Mouse (Mus musculus) heart, adult 2 months (tissue): ENCODE measurements around the gene Rnasek. TPM values are rescaled to one million over a fixed set of nuclear protein-coding genes. Genes with fewer than 3 reads are reported as not detected.

Source experiments
- DNase-seq, 2 experiments: peaks; one replicate each; pipeline ENCODE4 v3.0.0; 2021
- H3K27ac ChIP-seq: fragments of 200-600 bp; 2 replicates; pipeline ENCODE4 v1.8.1; 2022
- H3K27me3 ChIP-seq: fragments of 200-500 bp; 2 replicates; pipeline ENCODE4 v1.6.1; 2012; ENCODE audit warnings: mild to moderate bottlenecking, low read length, inconsistent platforms, mixed read lengths; ENCODE audit not compliant: control insufficient read depth, insufficient read depth
- H3K36me3 ChIP-seq: fragments of 200-500 bp; 2 replicates; pipeline ENCODE4 v1.6.1; 2012; ENCODE audit warnings: low read length, inconsistent platforms; ENCODE audit not compliant: control insufficient read depth, insufficient read depth
- H3K4me1 ChIP-seq: fragments of 200-500 bp; 2 replicates; pipeline ENCODE4 v1.6.1; 2011; ENCODE audit warnings: low read length; ENCODE audit not compliant: control insufficient read depth, insufficient read depth
- H3K4me3 ChIP-seq: fragments of 200-600 bp; 2 replicates; pipeline ENCODE4 v1.8.1; 2022
- H3K79me2 ChIP-seq: fragments of 200-500 bp; replicated peaks from 2 replicates; pipeline ENCODE4 v1.6.1; 2012; ENCODE audit warnings: mild to moderate bottlenecking, inconsistent platforms, low read length, moderate library complexity, mixed read lengths; ENCODE audit not compliant: control insufficient read depth, insufficient read depth
- H3K9ac ChIP-seq: fragments of 200-500 bp; 2 replicates; pipeline ENCODE4 v1.6.1; 2012; ENCODE audit warnings: low read depth, mild to moderate bottlenecking, control low read depth, inconsistent platforms, low read length, mixed read lengths
- CTCF ChIP-seq: fragments of 200-600 bp; IDR thresholded peaks from 2 replicates; pipeline ENCODE4 v1.8.1; 2022; ENCODE audit warnings: antibody characterized with exemption, mild to moderate bottlenecking, moderate library complexity
- EP300 ChIP-seq: fragments of 200-500 bp; IDR thresholded peaks from 2 replicates; pipeline ENCODE4 v1.6.1; 2011; ENCODE audit warnings: low read depth, low read length, control low read depth; ENCODE audit not compliant: insufficient read depth
- POLR2A ChIP-seq: fragments of 200-500 bp; IDR thresholded peaks from 2 replicates; pipeline ENCODE4 v1.6.1; 2011; ENCODE audit warnings: mild to moderate bottlenecking, low read depth, low read length, control low read depth; ENCODE audit not compliant: insufficient read depth
- WGBS: fragments of 180-500 bp; shearing (Covaris S2); methylation state at CpG from one replicate; pipeline ENCODE4 v1.1.7; 2018; 5-methylcytosine and 5-hydroxymethylcytosine counted together
- intact Hi-C: fragments of 180-260 bp; cut with DNase I; formaldehyde crosslinking; loops from one replicate; pipeline ENCODE4 v1.15.1; 2025
- polyA plus RNA-seq: library from polyadenylated mRNA; depleted of rRNA; stranded (reverse); fragments of >200 nt; gene quantifications from 2 replicates; pipeline ENCODE4 v1.2.3, GENCODE M21; 2012
- total RNA-seq, 2 experiments: library from RNA; stranded (reverse); gene quantifications; 2 replicates each; pipeline ENCODE4 v1.2.3; 2021

Gene Rnasek
- total and polyA plus RNA-seq, 3 experiments, result 95.4 to 166 (median 103) TPM

GRCm38 (mm10) chr11:70212896-70213295, 26.7 kb downstream of the Rnasek start:
- Histone ChIP-seq H3K27me3 (peaks cover 4% of the 10 kb centered on the region; the same call in 1 of the 2 replicates), H3K9ac (no peak overlapping the region), H3K36me3 (no peaks in the 10 kb centered on the region), H3K4me3 (no peak overlapping the region), H3K4me1 (peaks cover 3% of the 10 kb centered on the region), H3K27ac (no peak overlapping the region), H3K79me2 (no peaks in the 10 kb centered on the region)
- WGBS, result 8% methylated on average over 9 of the region's 9 CpGs
- DNase-seq, result peak; percentile 68
- TF ChIP-seq CTCF (peak; percentile 86), POLR2A (no peak)
- intact Hi-C loops, result loop anchor here (1.0 to 5.0 kb wide), 3 partner anchors 41 to 158 kb away; partner anchors contain the start of gene Asgr1

DNA sequence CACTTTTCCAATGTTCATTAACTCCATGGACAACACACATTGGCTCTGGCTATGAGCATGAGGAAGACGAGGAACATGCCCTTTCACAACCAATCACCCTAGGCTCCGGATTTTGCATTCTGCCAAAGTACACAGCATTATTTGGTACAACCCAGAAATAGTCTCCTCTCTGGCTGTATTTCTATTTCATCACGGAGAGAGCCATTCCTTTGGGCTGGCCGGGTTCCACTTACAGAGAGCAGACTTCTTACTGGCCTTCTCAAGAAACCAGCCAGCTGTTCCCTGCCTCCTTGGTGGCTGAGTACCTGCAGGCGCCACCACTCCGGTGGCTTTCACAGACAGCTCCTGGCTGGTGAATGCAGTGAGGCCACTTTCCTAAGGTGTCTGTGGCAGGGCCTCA, 27.2 kb downstream of the Rnasek start, which contains the start of gene Slc16a11:
TSS of gene Slc16a11 (plus strand) at position 330 of the 400 bp plus-strand sequence.
- 53% methylated on average over 6 of the region's 6 CpGs for WGBS
- TF ChIP-seq EP300, result no peak

GRCm38 (mm10) chr11:70211972-70212371, 27.7 kb downstream of the Rnasek start:
- WGBS, result 75% methylated on average over 6 of the region's 6 CpGs
- Histone ChIP-seq H3K36me3 (no peaks in the 10 kb centered on the region), H3K27ac (no peak overlapping the region), H3K79me2 (no peaks in the 10 kb centered on the region), H3K4me1 (peaks cover 4% of the 10 kb centered on the region), H3K27me3 (peaks cover 4% of the 10 kb centered on the region; the same call in 1 of the 2 replicates), H3K9ac (no peak overlapping the region), H3K4me3 (no peak overlapping the region)
- DNase-seq, result no peak
- TF ChIP-seq EP300 (no peak), POLR2A (no peak), CTCF (no peak)
- intact Hi-C loops, result loop anchor here (1.0 to 5.0 kb wide), 3 partner anchors 40 to 157 kb away; partner anchors contain the start of gene Asgr1

More for the DNA sequence above, 27.2 kb downstream of the Rnasek start, which contains the start of gene Slc16a11:
- no peaks in the 10 kb centered on the region for H3K79me2 ChIP-seq
- intact Hi-C loops, result loop anchor here (1.0 to 5.0 kb wide), 3 partner anchors 40 to 158 kb away; partner anchors contain the start of gene Asgr1
- H3K27me3 ChIP-seq, result peaks cover 4% of the 10 kb centered on the region; the same call in 1 of the 2 replicates
- no peak within 1 kb of the TSS for H3K9ac ChIP-seq
- peaks cover 3% of the 10 kb centered on the region for H3K4me1 ChIP-seq
- DNase-seq, result no peak
- peak within 1 kb of the TSS; percentile 47 for H3K4me3 ChIP-seq
- H3K36me3 ChIP-seq, result no peaks in the 10 kb centered on the region
- H3K27ac ChIP-seq, result no peak within 1 kb of the TSS

- DNase-seq, result no peak
- 91% methylated on average over 2 of the region's 2 CpGs for WGBS
- Histone ChIP-seq H3K4me3 (no peak overlapping the region), H3K79me2 (no peaks in the 10 kb centered on the region), H3K9ac (no peak overlapping the region), H3K4me1 (peaks cover 9% of the 10 kb centered on the region), H3K27ac (no peak overlapping the region), H3K27me3 (peaks cover 4% of the 10 kb centered on the region; the same call in 1 of the 2 replicates), H3K36me3 (no peaks in the 10 kb centered on the region)
- TF ChIP-seq POLR2A (no peak), EP300 (no peak), CTCF (no peak)
- intact Hi-C loops, result loop anchor here (5.0 kb wide), 1 partner anchor 38 kb away; no protein-coding TSS in a partner anchor
These were observed 29.0 kb downstream of the Rnasek start for GRCm38 (mm10) chr11:70210681-70211080.

GRCm38 (mm10) chr11:70208778-70209388, 30.8 kb downstream of the Rnasek start:
- DNase-seq, result no peak
- H3K79me2 ChIP-seq, result no peaks in the 10 kb centered on the region
- no peak overlapping the region for H3K27ac ChIP-seq
- H3K36me3 ChIP-seq, result no peaks in the 10 kb centered on the region
- peaks cover 9% of the 10 kb centered on the region for H3K4me1 ChIP-seq
- peaks cover 2% of the 10 kb centered on the region; the same call in 1 of the 2 replicates for H3K27me3 ChIP-seq
- no peak overlapping the region for H3K4me3 ChIP-seq
- WGBS, result 67% methylated on average over 5 of the region's 5 CpGs
- H3K9ac ChIP-seq, result no peak overlapping the region
- TF ChIP-seq EP300 (no peak), CTCF (no peak), POLR2A (no peak)
- intact Hi-C loops, result no loop called here

GRCm38 (mm10) chr11:70207283-70207682, 32.4 kb downstream of the Rnasek start:
- no peaks in the 10 kb centered on the region for H3K79me2 ChIP-seq
- WGBS, result 29% methylated on average over 7 of the region's 7 CpGs
- H3K27ac ChIP-seq, result no peak overlapping the region
- TF ChIP-seq CTCF (0 out of 2 replicates have a peak, but pooled peaks have one; percentile 5), EP300 (no peak), POLR2A (no peak)
- intact Hi-C loops, result no loop called here
- H3K36me3 ChIP-seq, result no peaks in the 10 kb centered on the region
- H3K9ac ChIP-seq, result no peak overlapping the region
- no peaks in the 10 kb centered on the region for H3K27me3 ChIP-seq
- DNase-seq, result no peak
- peaks cover 6% of the 10 kb centered on the region for H3K4me1 ChIP-seq
- no peak overlapping the region for H3K4me3 ChIP-seq
